Mouse (Mus musculus): Measurements from ENCODE around the gene Rps6kb2. TPM values are rescaled to one million over a fixed set of nuclear protein-coding genes. Genes with fewer than 3 reads are reported as not detected.

Rps6kb2 gene
- polyA plus RNA-seq, 1 experiment from 2014 or later, result 54.4 TPM

DNA sequence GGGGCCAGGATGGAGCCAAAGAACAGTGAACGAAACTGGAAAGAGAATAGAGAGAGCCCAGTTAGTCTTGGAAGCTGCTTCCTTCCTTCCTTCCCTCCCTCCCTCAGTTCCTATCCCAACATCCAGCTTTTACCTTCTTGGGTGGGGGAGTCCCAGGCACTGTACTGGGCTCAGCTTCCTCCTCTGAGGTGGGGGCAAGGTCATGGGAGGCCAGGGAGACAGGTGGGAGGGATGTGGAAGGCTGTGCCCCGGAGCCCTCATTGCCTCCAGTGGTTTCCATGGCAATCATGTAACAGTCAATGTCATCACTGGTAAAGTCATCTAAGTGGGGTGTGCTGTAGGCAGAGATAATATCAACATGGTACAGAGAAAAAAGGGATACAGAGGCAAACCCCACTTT is 32.9 kb upstream of the Rps6kb2 start:
- H3K9ac ChIP-seq (replicated peaks), result no peak overlapping the region
- 63% methylated on average over 2 of the region's 2 CpGs for WGBS
- no peak overlapping the region for H3K4me3 ChIP-seq (replicated peaks)

DNA sequence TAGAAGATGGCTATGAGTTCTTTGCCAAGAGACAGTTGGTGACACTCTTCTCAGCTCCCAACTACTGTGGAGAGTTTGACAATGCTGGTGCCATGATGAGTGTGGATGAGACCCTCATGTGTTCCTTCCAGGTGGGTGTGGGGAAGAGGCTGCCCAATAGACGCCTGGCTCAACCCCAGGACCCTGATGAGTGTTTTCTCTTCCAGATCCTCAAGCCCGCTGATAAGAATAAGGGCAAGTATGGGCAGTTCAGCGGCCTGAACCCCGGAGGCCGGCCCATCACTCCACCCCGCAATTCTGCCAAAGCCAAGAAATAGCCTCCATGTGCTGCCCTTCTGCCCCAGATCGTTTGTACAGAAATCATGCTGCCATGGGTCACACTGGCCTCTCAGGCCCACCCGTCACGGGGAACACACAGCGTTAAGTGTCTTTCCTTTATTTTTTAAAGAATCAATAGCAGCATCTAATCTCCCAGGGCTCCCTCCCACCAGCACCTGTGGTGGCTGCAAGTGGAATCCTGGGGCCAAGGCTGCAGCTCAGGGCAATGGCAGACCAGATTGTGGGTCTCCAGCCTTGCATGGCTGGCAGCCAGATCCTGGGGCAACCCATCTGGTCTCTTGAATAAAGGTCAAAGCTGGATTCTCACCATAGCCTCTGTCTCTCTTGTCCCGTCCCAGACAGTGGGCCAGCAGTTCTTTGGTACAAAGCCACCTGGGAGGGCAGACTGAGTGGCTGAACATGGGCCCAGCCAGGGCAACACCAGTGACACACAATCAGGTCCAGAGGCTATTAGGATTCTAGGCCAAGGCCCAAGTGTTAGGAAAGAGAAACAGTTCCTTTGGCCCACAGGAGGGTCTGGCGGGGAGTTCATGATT is 31.9 kb upstream of the Rps6kb2 start:
- H3K27ac ChIP-seq (replicated peaks), result 0 out of 2 replicates have a peak overlapping the region, but pooled peaks have one; percentile 13

More for the DNA sequence above, 32.9 kb upstream of the Rps6kb2 start:
- H3K9me3 ChIP-seq (replicated peaks), result no peaks in the 10 kb centered on the region
- no peak for ATAC-seq (ENCODE audit: low FRiP score)
- peaks cover 51% of the 10 kb centered on the region for H3K36me3 ChIP-seq
- peaks cover 64% of the 10 kb centered on the region for H3K4me1 ChIP-seq
- no peak overlapping the region for H3K4me2 ChIP-seq
- no peak overlapping the region for H3K27ac ChIP-seq (replicated peaks)
- H3K27me3 ChIP-seq (replicated peaks), result no peaks in the 10 kb centered on the region

DNA sequence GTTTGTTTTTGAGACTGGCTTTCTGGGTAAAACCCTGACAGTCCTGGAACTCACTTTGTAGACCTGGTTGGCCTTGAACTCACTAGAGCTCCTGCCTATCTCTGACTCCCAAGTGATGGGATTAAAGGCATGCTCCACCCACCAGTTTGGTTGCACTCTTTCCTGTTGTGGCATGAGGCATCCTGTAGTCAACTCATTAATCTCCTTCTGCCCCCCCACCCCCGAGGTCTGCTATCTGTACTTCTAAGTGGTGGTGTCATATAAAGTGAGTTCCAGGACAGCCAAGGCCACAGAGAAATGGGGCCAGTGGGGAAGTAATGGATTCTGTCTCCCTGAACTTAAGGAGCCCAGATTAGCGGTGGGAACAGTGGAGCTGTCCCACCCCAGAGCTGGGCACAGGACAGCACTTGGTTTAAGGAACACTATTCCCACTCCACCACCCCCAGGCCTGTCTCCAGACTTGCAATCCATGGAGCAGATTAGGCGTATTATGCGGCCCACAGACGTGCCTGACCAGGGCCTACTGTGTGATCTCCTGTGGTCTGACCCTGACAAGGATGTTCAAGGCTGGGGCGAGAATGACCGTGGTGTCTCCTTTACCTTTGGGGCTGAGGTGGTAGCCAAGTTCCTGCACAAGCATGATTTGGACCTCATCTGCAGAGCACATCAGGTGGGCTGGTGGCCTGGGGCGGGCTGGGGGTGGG is 31.0 kb upstream of the Rps6kb2 start:
- Histone ChIP-seq H3K36me3 (peaks cover 48% of the 10 kb centered on the region), H3K4me2 (peak overlapping the region; percentile 93; the same call in 1 of the 2 replicates), H3K4me3 (replicated peaks) (no peak overlapping the region), H3K9ac (replicated peaks) (no peak overlapping the region), H3K4me1 (peaks cover 51% of the 10 kb centered on the region), H3K9me3 (replicated peaks) (no peaks in the 10 kb centered on the region), H3K27me3 (replicated peaks) (no peaks in the 10 kb centered on the region), H3K27ac (replicated peaks) (0 out of 2 replicates have a peak overlapping the region, but pooled peaks have one; percentile 13)
- no peak for ATAC-seq (ENCODE audit: low FRiP score)
- WGBS, result 89% methylated on average over 8 of the region's 8 CpGs

More for the DNA sequence above, 31.9 kb upstream of the Rps6kb2 start:
- Histone ChIP-seq H3K9me3 (replicated peaks) (no peaks in the 10 kb centered on the region), H3K9ac (replicated peaks) (no peak overlapping the region), H3K27me3 (replicated peaks) (no peaks in the 10 kb centered on the region), H3K4me2 (no peak overlapping the region), H3K36me3 (peaks cover 51% of the 10 kb centered on the region), H3K4me3 (replicated peaks) (no peak overlapping the region), H3K4me1 (peaks cover 57% of the 10 kb centered on the region)
- 79% methylated on average over 12 of the region's 12 CpGs for WGBS
- no peak for ATAC-seq (ENCODE audit: low FRiP score)

DNA sequence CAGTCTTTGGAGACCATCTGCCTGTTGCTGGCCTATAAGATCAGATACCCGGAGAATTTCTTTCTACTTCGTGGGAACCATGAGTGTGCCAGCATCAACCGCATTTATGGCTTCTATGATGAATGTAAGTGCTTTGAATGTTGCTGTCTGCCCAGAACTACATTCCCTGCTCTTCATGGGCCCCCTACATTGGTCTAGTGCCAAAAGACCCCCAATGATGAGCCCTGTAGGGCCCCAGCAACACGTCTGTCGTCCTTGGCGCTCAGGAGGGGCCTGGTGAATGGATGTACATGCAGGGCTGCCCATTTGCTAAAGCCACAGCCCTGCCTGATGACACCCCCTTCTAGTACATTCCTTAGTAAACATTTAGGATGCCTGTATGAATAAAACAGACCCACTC is 30.0 kb upstream of the Rps6kb2 start:
- H3K4me1 ChIP-seq, result peaks cover 50% of the 10 kb centered on the region
- WGBS, result 58% methylated on average over 6 of the region's 6 CpGs
- peak overlapping the region; percentile 93 for H3K4me2 ChIP-seq
- H3K4me3 ChIP-seq (replicated peaks), result peak overlapping the region; percentile 97
- H3K36me3 ChIP-seq, result peaks cover 42% of the 10 kb centered on the region
- no peaks in the 10 kb centered on the region for H3K9me3 ChIP-seq (replicated peaks)
- no peaks in the 10 kb centered on the region for H3K27me3 ChIP-seq (replicated peaks)
- H3K27ac ChIP-seq (replicated peaks), result peak overlapping the region; percentile 94
- peak overlapping the region; percentile 99 for H3K9ac ChIP-seq (replicated peaks)
- no peak for ATAC-seq (ENCODE audit: low FRiP score)

DNA sequence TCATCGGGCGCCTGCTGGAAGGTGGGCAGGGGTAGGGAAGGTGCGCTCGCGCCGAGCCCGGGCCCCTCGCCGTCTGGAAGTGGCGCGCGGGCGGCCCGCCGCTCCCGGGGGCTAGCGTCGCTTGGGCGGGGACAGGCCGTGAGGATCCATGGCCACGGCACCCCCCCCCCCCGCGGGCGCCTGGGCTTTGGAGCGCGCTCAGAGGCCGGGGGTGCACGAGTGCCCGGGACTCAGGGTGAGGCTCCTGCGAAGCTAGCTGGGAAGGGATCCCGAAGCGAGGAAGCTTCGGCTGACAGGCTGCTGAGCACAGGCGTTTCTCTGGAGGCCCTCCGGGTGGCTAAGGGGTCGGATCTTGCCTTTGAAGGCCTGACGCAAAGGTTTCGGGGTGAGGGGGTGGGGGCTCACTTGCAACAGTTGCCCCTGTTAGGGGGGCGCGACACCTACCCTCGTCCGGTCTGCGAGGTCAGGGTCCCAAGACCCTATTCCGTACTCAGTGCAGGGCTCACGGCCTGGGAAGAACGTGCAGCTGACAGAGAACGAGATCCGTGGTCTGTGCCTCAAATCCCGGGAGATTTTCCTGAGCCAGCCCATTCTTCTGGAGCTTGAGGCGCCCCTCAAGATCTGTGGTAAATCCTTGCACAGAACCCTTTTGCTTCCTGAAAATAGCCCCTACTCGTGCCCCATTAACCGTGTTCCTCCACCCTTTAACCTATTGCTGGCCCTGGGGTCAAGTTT is 29.3 kb upstream of the Rps6kb2 start:
- peak overlapping the region; percentile 93 for H3K4me2 ChIP-seq
- under 1% methylated on average over 44 of the region's 52 CpGs for WGBS
- H3K9me3 ChIP-seq (replicated peaks), result no peaks in the 10 kb centered on the region
- H3K27ac ChIP-seq (replicated peaks), result peak overlapping the region; percentile 94
- peak overlapping the region; percentile 99 for H3K9ac ChIP-seq (replicated peaks)
- peaks cover 41% of the 10 kb centered on the region for H3K36me3 ChIP-seq
- ATAC-seq (ENCODE audit: low FRiP score), result peak; percentile 62
- H3K27me3 ChIP-seq (replicated peaks), result no peaks in the 10 kb centered on the region
- peak overlapping the region; percentile 97 for H3K4me3 ChIP-seq (replicated peaks)
- H3K4me1 ChIP-seq, result peaks cover 50% of the 10 kb centered on the region

DNA sequence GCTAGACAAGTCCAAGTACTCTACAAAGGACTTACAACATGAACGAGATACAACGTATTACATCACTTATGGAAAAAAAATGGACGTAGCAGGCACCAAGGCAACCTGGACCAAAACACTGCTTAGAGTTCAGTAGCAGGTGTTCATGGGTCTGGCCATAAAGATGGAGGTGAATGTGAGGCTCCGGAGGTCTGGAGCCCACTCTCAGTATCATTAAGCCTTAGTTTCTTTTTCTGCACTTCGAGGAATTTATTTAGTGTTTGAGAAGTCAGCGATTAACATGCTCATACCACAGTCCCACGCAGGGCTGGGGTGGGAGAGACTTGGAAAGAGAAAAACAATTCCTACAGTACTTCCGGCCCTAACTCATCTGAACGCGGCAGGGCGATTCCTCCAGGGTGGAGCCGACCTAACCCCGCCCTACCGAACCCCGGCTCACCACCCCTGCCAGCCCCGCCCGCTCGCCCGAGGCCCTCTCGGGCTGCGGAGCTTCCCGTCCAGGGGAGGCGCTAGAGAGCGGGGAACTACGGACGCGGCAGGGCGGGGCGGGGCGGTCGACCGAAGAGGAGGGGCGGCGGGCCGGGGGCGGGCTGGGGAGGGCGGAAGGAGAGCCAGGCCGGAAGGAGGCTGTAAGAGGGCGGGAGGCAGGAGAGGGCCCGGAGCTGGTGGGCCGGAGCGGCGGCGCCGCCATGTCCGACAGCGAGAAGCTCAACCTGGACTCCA is 28.5 kb upstream of the Rps6kb2 start, which contains the start of gene Ppp1ca:
Gene Ppp1ca (plus strand): TSS at position 538 of the 723 bp plus-strand sequence.
- peak; percentile 92 for ATAC-seq (ENCODE audit: low FRiP score)
- H3K27ac ChIP-seq (replicated peaks), result peak within 1 kb of the TSS; percentile 94
- H3K27me3 ChIP-seq (replicated peaks), result no peaks in the 10 kb centered on the region
- peak within 1 kb of the TSS; percentile 97 for H3K4me3 ChIP-seq (replicated peaks)
- no peaks in the 10 kb centered on the region for H3K9me3 ChIP-seq (replicated peaks)
- peak within 1 kb of the TSS; percentile 99 for H3K9ac ChIP-seq (replicated peaks)
- H3K4me2 ChIP-seq, result peak within 1 kb of the TSS; percentile 93
- WGBS, result 4% methylated on average over 45 of the region's 47 CpGs
- H3K36me3 ChIP-seq, result peaks cover 34% of the 10 kb centered on the region
- H3K4me1 ChIP-seq, result peaks cover 48% of the 10 kb centered on the region

DNA sequence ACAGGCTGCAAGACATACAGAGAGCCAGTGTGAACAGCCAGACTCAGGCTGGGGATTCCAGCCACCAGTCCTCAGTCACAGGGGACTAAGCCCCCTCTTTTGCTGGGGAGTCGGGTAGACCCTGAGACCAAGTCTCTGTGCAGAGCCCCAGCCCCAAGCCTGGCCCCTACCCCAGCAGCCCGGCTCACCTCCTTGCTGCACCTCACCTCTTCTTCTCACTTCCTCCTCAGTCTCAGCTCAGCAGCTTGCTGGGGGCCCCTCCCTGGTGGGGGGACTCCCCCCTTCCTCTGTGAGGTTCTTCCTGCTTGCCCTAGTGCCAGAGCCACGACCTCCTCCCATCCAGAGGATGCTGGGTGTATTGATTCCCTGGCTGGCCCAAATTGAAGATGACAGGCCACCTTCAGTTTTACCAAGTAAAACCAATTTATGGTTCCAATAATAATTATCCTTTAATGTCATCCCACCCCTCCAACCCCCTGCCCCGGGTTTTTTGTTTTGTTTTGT is 27.7 kb upstream of the Rps6kb2 start, which contains the start of gene Tbc1d10c:
Gene Tbc1d10c (minus strand): TSS at position 454 of the 504 bp plus-strand sequence.
- no peak for ATAC-seq (ENCODE audit: low FRiP score)
- peak within 1 kb of the TSS; percentile 94 for H3K27ac ChIP-seq (replicated peaks)
- peak within 1 kb of the TSS; percentile 93 for H3K4me2 ChIP-seq
- peak within 1 kb of the TSS; percentile 99 for H3K9ac ChIP-seq (replicated peaks)
- peak within 1 kb of the TSS; percentile 97 for H3K4me3 ChIP-seq (replicated peaks)
- H3K36me3 ChIP-seq, result peaks cover 26% of the 10 kb centered on the region
- peaks cover 40% of the 10 kb centered on the region for H3K4me1 ChIP-seq
- no peaks in the 10 kb centered on the region for H3K27me3 ChIP-seq (replicated peaks)
- 68% methylated on average over 4 of the region's 4 CpGs for WGBS
- H3K9me3 ChIP-seq (replicated peaks), result no peaks in the 10 kb centered on the region

DNA sequence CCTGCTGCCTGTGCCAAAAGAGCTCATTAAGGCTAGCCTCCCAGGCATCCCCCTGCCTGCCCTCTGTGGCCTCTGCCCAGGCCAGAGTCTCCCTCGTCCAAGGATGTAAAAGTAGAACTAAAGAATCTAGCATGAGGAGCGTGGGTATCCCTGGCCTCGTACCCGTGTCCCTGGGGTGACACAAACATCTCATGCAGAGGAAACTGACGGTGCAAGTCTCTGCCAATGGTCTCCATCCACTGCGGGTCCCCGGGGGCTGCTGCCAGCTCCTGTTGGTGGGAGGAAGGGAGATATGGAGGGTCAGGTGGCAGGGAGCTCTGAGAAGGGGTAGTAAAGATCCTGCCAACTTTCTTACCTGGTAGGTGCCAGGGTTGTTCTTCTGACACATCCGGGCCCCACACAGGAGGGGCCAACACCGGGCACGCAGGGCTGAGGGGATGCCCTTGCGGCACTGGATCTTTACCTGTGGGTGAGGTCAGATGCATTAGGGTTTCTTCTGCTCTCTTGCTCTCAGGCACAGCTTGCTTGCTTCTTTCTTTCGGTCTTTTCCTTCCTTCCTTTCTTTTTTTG is 26.0 kb upstream of the Rps6kb2 start:
- Histone ChIP-seq H3K4me3 (replicated peaks) (no peak overlapping the region), H3K27ac (replicated peaks) (no peak overlapping the region), H3K9me3 (replicated peaks) (no peaks in the 10 kb centered on the region), H3K4me2 (no peak overlapping the region), H3K9ac (replicated peaks) (no peak overlapping the region; the same call in 1 of the 2 replicates), H3K27me3 (replicated peaks) (no peaks in the 10 kb centered on the region), H3K4me1 (peaks cover 32% of the 10 kb centered on the region), H3K36me3 (peaks cover 9% of the 10 kb centered on the region)
- WGBS, result 83% methylated on average over 12 of the region's 12 CpGs
- no peak for ATAC-seq (ENCODE audit: low FRiP score)

DNA sequence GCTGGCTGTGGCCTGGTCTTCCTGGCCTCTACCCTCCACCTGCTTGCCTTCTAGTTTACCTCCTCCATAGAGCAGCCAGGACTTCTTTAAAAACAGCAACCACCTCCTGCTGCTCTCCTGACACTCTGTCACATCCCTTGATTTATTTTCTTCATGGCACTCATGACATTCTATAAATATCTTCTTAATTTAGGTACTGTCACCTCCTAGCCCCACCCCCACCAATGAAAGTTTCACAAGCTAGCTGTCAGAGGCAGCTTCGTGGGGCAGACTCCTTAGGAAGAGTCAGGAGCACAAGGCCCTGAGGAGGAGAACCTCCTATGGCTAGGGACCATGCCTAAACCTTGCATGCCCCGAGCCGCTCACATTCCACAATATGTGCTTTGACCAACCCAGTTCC is 24.1 kb upstream of the Rps6kb2 start:
- H3K27ac ChIP-seq (replicated peaks), result no peak overlapping the region
- H3K9me3 ChIP-seq (replicated peaks), result no peaks in the 10 kb centered on the region
- 72% methylated on average over 3 of the region's 3 CpGs for WGBS
- no peak overlapping the region for H3K4me3 ChIP-seq (replicated peaks)
- H3K36me3 ChIP-seq, result no peaks in the 10 kb centered on the region
- H3K27me3 ChIP-seq (replicated peaks), result no peaks in the 10 kb centered on the region
- no peak for ATAC-seq (ENCODE audit: low FRiP score)
- no peak overlapping the region for H3K9ac ChIP-seq (replicated peaks)
- H3K4me1 ChIP-seq, result peaks cover 17% of the 10 kb centered on the region
- H3K4me2 ChIP-seq, result no peak overlapping the region
